Mouse (Mus musculus) cerebellum, postnatal 25 days (tissue): ENCODE results near the gene Slc22a17.

Source experiments
- DNase-seq, 2 experiments: peaks; one replicate each; pipeline ENCODE4 v3.0.0; 2021; ENCODE audit warnings: mixed read lengths in 2 of 2

Slc22a17 gene

GRCm38 (mm10) chr14:54894296-54895151, 18.4 kb downstream of the Slc22a17 start:
- DNase-seq = peak in 1 of 2 experiments; percentile 81

GRCm38 (mm10) chr14:54893651-54894181, 19.2 kb downstream of the Slc22a17 start:
- peak; percentile 96 to 98 for DNase-seq

GRCm38 (mm10) chr14:54892200-54892599, 20.7 kb downstream of the Slc22a17 start, which contains the start of gene Pabpn1:
TSS of gene Pabpn1 (plus strand) at chr14:54892500.
- DNase-seq = no peak

GRCm38 (mm10) chr14:54885309-54885708, 27.6 kb downstream of the Slc22a17 start:
- DNase-seq = no peak

GRCm38 (mm10) chr14:54884022-54884712, 28.8 kb downstream of the Slc22a17 start:
- peak in 1 of 2 experiments; percentile 36 for DNase-seq

- peak; percentile 85 to 95 for DNase-seq
Measured at GRCm38 (mm10) chr14:54883154-54884021, 29.5 kb downstream of the Slc22a17 start, which contains the start of the genes Bcl2l2 and Gm20521. TSS of gene Bcl2l2 (plus strand) at chr14:54883377. TSS of gene Gm20521 (plus strand) at chr14:54883441.

GRCm38 (mm10) chr14:54877048-54877715, 35.8 kb downstream of the Slc22a17 start, which contains the start of gene Ppp1r3e:
TSS of gene Ppp1r3e (minus strand) at chr14:54877550.
- peak; percentile 86 to 87 for DNase-seq

- DNase-seq = peak; percentile 97 to 98
Measured at GRCm38 (mm10) chr14:54876539-54877047, 36.3 kb downstream of the Slc22a17 start.

GRCm38 (mm10) chr14:54875844-54876538, 36.9 kb downstream of the Slc22a17 start:
- no peak for DNase-seq

GRCm38 (mm10) chr14:54874165-54874564, 38.8 kb downstream of the Slc22a17 start:
- DNase-seq = no peak

GRCm38 (mm10) chr14:54870861-54871260, 42.1 kb downstream of the Slc22a17 start, which contains the start of gene Homez:
TSS of gene Homez (minus strand) at chr14:54870961.
- no peak for DNase-seq

GRCm38 (mm10) chr14:54868026-54868425, 44.9 kb downstream of the Slc22a17 start:
- no peak for DNase-seq

GRCm38 (mm10) chr14:54866936-54867335, 46.0 kb downstream of the Slc22a17 start:
- peak in 1 of 2 experiments; percentile 42 for DNase-seq

- DNase-seq = no peak
Measured at GRCm38 (mm10) chr14:54866268-54866667, 46.7 kb downstream of the Slc22a17 start.

GRCm38 (mm10) chr14:54865626-54866025, 47.3 kb downstream of the Slc22a17 start:
- no peak for DNase-seq

GRCm38 (mm10) chr14:54864313-54865036, 48.5 kb downstream of the Slc22a17 start:
- DNase-seq = no peak

- DNase-seq = peak; percentile 94 to 96
Measured at GRCm38 (mm10) chr14:54863501-54864312, 49.2 kb downstream of the Slc22a17 start.

GRCm38 (mm10) chr14:54860511-54860910, 52.4 kb downstream of the Slc22a17 start:
- DNase-seq = peak; percentile 76 to 89

- peak; percentile 74 for DNase-seq
Measured at GRCm38 (mm10) chr14:54857891-54858290, 55.0 kb downstream of the Slc22a17 start.
